Mouse (Mus musculus) midbrain, postnatal 0 days (tissue): ENCODE measurements around the gene Mark2. TPM values are rescaled to one million over a fixed set of nuclear protein-coding genes. Genes with fewer than 3 reads are reported as not detected.

Experiments
- ATAC-seq: fragments of 200-750 bp; cut with Nextera tagmentation; 2 replicates; pipeline ENCODE4 v1.8.0; 2017; ENCODE audit warnings: moderate number of reproducible peaks, mild to moderate bottlenecking, moderate TSS enrichment, moderate library complexity; ENCODE audit not compliant: low FRiP score
- DNase-seq: peaks from one replicate; pipeline ENCODE4 v3.0.0-alpha.2; 2015; ENCODE audit warnings: low spot score
- H3K27ac ChIP-seq: fragments of 300-500 bp; sonication (generic); 2 replicates; pipeline ENCODE4 v1.5.1; 2014; ENCODE audit warnings: low read depth, mild to moderate bottlenecking, low read length, mixed read lengths
- H3K27me3 ChIP-seq: fragments of 300-500 bp; sonication (generic); 2 replicates; pipeline ENCODE4 v1.6.1; 2014; ENCODE audit warnings: low read length, control low read depth, mixed read lengths; ENCODE audit not compliant: insufficient read depth
- H3K36me3 ChIP-seq: fragments of 300-500 bp; sonication (generic); 2 replicates; pipeline ENCODE4 v1.6.1; 2014; ENCODE audit warnings: low read length, control low read depth, mixed read lengths; ENCODE audit not compliant: insufficient read depth
- H3K4me1 ChIP-seq: fragments of 300-500 bp; sonication (generic); 2 replicates; pipeline ENCODE4 v1.6.1; 2014; ENCODE audit warnings: mild to moderate bottlenecking, control low read depth, antibody characterized with exemption, low read length, mixed read lengths; ENCODE audit not compliant: insufficient read depth
- H3K4me2 ChIP-seq: fragments of 300-500 bp; sonication (generic); 2 replicates; pipeline ENCODE4 v1.6.1; 2014; ENCODE audit warnings: low read depth, mild to moderate bottlenecking, low read length, mixed read lengths; ENCODE audit not compliant: poor library complexity, severe bottlenecking
- H3K4me3 ChIP-seq: fragments of 300-500 bp; sonication (generic); 2 replicates; pipeline ENCODE4 v1.5.1; 2014; ENCODE audit warnings: low read depth, mild to moderate bottlenecking, low read length, moderate library complexity
- H3K9ac ChIP-seq: fragments of 300-500 bp; sonication (generic); replicated peaks from 2 replicates; pipeline ENCODE4 v1.6.1; 2014; ENCODE audit warnings: mild to moderate bottlenecking, low read length, moderate library complexity, mixed read lengths; ENCODE audit not compliant: poor library complexity, severe bottlenecking
- H3K9me3 ChIP-seq: fragments of 300-500 bp; sonication (generic); 2 replicates; pipeline ENCODE4 v1.6.1; 2016; ENCODE audit warnings: low read length, control low read depth
- CTCF ChIP-seq: IDR thresholded peaks from 2 replicates; pipeline ENCODE4 v1.5.1; 2016; ENCODE audit warnings: antibody characterized with exemption, mild to moderate bottlenecking
- whole genome bisulfite sequencing: fragments of 180-500 bp; shearing (Covaris S2); extraction: QIAGEN DNeasy Blood & Tissue Kit; methylation state at CpG from one replicate; pipeline ENCODE4 v1.1.7; 2014; 5-methylcytosine and 5-hydroxymethylcytosine counted together
- polyA plus RNA-seq: library from polyadenylated mRNA; unstranded; fragments of >200 nt; fragmentation: Nextera tagmentation; extraction: Ambion mirVana; gene quantifications from 2 replicates; pipeline ENCODE4 v1.2.1, GENCODE M21; 2015
- total RNA-seq: library from RNA; depleted of rRNA; stranded (reverse); fragments of >200 nt; gene quantifications from 2 replicates; pipeline ENCODE4 v1.2.3, GENCODE M21; 2014

The Mark2 gene
- total and polyA plus RNA-seq, 2 experiments from 2014 or later, result 38.0 to 49.1 TPM

- H3K4me2 ChIP-seq, result no peak overlapping the region
- DNase-seq (no peak), ATAC-seq (no peak)
- H3K4me1 ChIP-seq, result no peaks in the 10 kb centered on the region
- H3K4me3 ChIP-seq, result no peak overlapping the region
- H3K36me3 ChIP-seq, result no peaks in the 10 kb centered on the region
- H3K27me3 ChIP-seq, result no peaks in the 10 kb centered on the region
- 85% methylated on average over 4 of the region's 4 CpGs for WGBS
- H3K9ac ChIP-seq, result no peak overlapping the region
- H3K9me3 ChIP-seq, result no peaks in the 10 kb centered on the region
- no peak for TF ChIP-seq CTCF
- H3K27ac ChIP-seq, result no peak overlapping the region
Observed at GRCm38 (mm10) chr19:7317716-7318115, 23.9 kb downstream of the Mark2 start.

DNA sequence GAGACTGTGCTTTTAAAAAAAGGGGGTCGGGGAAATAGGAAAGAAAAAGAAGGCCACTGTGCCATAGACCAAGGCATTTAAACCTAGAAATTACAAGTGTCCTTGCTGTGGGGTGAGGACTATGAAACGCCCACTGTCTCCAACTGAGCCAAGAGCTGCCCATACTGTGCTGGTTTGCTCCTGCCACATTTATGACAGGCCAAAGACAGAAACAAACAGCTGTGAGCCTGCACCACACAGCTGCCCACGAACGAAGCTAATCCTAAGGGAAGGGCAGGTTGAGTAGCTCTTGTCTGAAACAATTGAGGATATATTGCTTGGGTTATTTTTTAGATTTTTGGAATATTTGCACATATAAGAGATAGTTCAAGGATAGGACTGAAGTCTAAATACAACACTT, 24.8 kb downstream of the Mark2 start:
- Histone ChIP-seq H3K4me1 (peaks cover 2% of the 10 kb centered on the region; the same call in 1 of the 2 replicates), H3K9me3 (no peaks in the 10 kb centered on the region), H3K4me3 (no peak overlapping the region), H3K4me2 (no peak overlapping the region), H3K27me3 (no peaks in the 10 kb centered on the region), H3K36me3 (no peaks in the 10 kb centered on the region), H3K9ac (no peak overlapping the region), H3K27ac (no peak overlapping the region)
- ATAC-seq (no peak), DNase-seq (no peak)
- no peak for TF ChIP-seq CTCF
- WGBS, result 81% methylated on average over 4 of the region's 4 CpGs

DNA sequence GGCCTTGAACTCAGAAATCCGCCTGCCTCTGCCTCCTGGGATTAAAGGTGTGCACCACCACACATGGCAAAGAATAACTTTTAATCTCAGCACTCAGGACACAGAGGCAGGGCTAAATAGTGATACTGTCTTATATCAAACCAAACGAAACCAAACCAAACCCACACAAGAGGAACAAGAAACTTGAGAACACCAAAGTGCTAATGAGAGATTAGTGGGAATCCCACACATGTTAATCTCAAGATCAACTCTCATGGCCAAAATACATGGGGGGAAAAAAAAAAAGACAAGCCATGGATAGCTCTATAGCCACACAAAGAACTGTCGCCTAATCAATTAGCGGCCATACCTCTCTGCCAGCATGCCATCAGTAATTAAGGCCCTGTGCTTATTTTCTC, 26.1 kb downstream of the Mark2 start:
- Histone ChIP-seq H3K27me3 (no peaks in the 10 kb centered on the region), H3K9ac (no peak overlapping the region), H3K4me2 (no peak overlapping the region), H3K9me3 (no peaks in the 10 kb centered on the region), H3K27ac (no peak overlapping the region), H3K36me3 (no peaks in the 10 kb centered on the region), H3K4me1 (peaks cover 2% of the 10 kb centered on the region; the same call in 1 of the 2 replicates), H3K4me3 (no peak overlapping the region)
- ATAC-seq (no peak), DNase-seq (no peak)
- TF ChIP-seq CTCF, result no peak
- 90% methylated on average over 4 of the region's 4 CpGs for WGBS

- Histone ChIP-seq H3K27me3 (no peaks in the 10 kb centered on the region), H3K9ac (no peak overlapping the region), H3K4me3 (no peak overlapping the region), H3K36me3 (no peaks in the 10 kb centered on the region), H3K4me2 (no peak overlapping the region), H3K4me1 (peaks cover 2% of the 10 kb centered on the region; the same call in 1 of the 2 replicates), H3K27ac (no peak overlapping the region), H3K9me3 (no peaks in the 10 kb centered on the region)
- ATAC-seq (no peak), DNase-seq (peak; percentile 55)
- WGBS, result 75% methylated on average over 8 of the region's 8 CpGs
- TF ChIP-seq CTCF, result no peak
Observed at GRCm38 (mm10) chr19:7314976-7315586, 26.6 kb downstream of the Mark2 start.

GRCm38 (mm10) chr19:7313660-7314059, 28.0 kb downstream of the Mark2 start:
- H3K27ac ChIP-seq, result no peak overlapping the region
- H3K27me3 ChIP-seq, result no peaks in the 10 kb centered on the region
- no peaks in the 10 kb centered on the region for H3K36me3 ChIP-seq
- H3K4me1 ChIP-seq, result peaks cover 2% of the 10 kb centered on the region; the same call in 1 of the 2 replicates
- H3K9me3 ChIP-seq, result no peaks in the 10 kb centered on the region
- H3K4me2 ChIP-seq, result no peak overlapping the region
- TF ChIP-seq CTCF, result no peak
- 95% methylated on average over 2 of the region's 2 CpGs for WGBS
- no peak overlapping the region for H3K9ac ChIP-seq
- no peak overlapping the region for H3K4me3 ChIP-seq
- no peak for ATAC-seq
- DNase-seq, result no peak

- Histone ChIP-seq H3K4me2 (no peak overlapping the region), H3K9me3 (no peaks in the 10 kb centered on the region), H3K36me3 (no peaks in the 10 kb centered on the region), H3K4me3 (no peak overlapping the region), H3K9ac (no peak overlapping the region; the same call in 1 of the 2 replicates), H3K4me1 (peaks cover 2% of the 10 kb centered on the region; the same call in 1 of the 2 replicates), H3K27ac (peak overlapping the region; percentile 38; the same call in 1 of the 2 replicates), H3K27me3 (no peaks in the 10 kb centered on the region)
- ATAC-seq, result no peak
- peak; percentile 44 for DNase-seq
- no peak for TF ChIP-seq CTCF
- WGBS, result 43% methylated on average over 10 of the region's 10 CpGs
Observed at GRCm38 (mm10) chr19:7311306-7311705, 30.4 kb downstream of the Mark2 start.
